Mouse (Mus musculus) kidney, embryonic 16.5 days (tissue): ENCODE data around the gene Gm42878. TPM values are rescaled to one million over a fixed set of nuclear protein-coding genes. Genes with fewer than 3 reads are reported as not detected.
"Not testable (repeated sequence)": the region's sequence is repeated elsewhere in the genome, so short reads cannot be mapped to it uniquely, and the experiment has no call there.

Source experiments
- ATAC-seq: fragments of 200-750 bp; cut with Nextera tagmentation; 2 replicates; pipeline ENCODE4 v1.8.0; 2017; ENCODE audit warnings: moderate TSS enrichment; ENCODE audit not compliant: low FRiP score, low TSS enrichment
- H3K27ac ChIP-seq: fragments of 300-500 bp; sonication (generic); 2 replicates; pipeline ENCODE4 v1.5.1; 2014; ENCODE audit warnings: low read length
- H3K27me3 ChIP-seq: fragments of 300-500 bp; sonication (generic); 2 replicates; pipeline ENCODE4 v1.6.1; 2014; ENCODE audit warnings: low read length, control low read depth, mixed read lengths; ENCODE audit not compliant: insufficient read depth
- H3K36me3 ChIP-seq: fragments of 300-500 bp; sonication (generic); 2 replicates; pipeline ENCODE4 v1.6.1; 2014; ENCODE audit warnings: low read length, control low read depth, mixed read lengths; ENCODE audit not compliant: insufficient read depth
- H3K4me1 ChIP-seq: fragments of 300-500 bp; sonication (generic); 2 replicates; pipeline ENCODE4 v1.6.1; 2014; ENCODE audit warnings: low read length, control low read depth, mixed read lengths; ENCODE audit not compliant: insufficient read depth
- H3K4me2 ChIP-seq: fragments of 300-500 bp; sonication (generic); replicated peaks from 2 replicates; pipeline ENCODE4 v1.6.1; 2014; ENCODE audit warnings: low read depth, low read length
- H3K4me3 ChIP-seq: fragments of 300-500 bp; sonication (generic); 2 replicates; pipeline ENCODE4 v1.5.1; 2014; ENCODE audit warnings: mild to moderate bottlenecking, low read length
- H3K9ac ChIP-seq: fragments of 300-500 bp; sonication (generic); replicated peaks from 2 replicates; pipeline ENCODE4 v1.6.1; 2014; ENCODE audit warnings: low read length
- H3K9me3 ChIP-seq: fragments of 300-500 bp; sonication (generic); 2 replicates; pipeline ENCODE4 v1.6.1; 2016; ENCODE audit warnings: low read length, control low read depth
- WGBS: fragments of 180-500 bp; shearing (Covaris S2); extraction: QIAGEN DNeasy Blood & Tissue Kit; methylation state at CpG from one replicate; pipeline ENCODE4 v1.1.7; 2014; 5-methylcytosine and 5-hydroxymethylcytosine counted together
- polyA plus RNA-seq: library from polyadenylated mRNA; unstranded; fragments of >200 nt; fragmentation: Nextera tagmentation; extraction: Ambion mirVana; gene quantifications from 2 replicates; pipeline ENCODE4 v1.2.1, GENCODE M21; 2015

The Gm42878 gene
- polyA plus RNA-seq, 1 experiment from 2014 or later, result not detected

- Histone ChIP-seq H3K27ac (no peak overlapping the region), H3K9me3 (no peaks in the 10 kb centered on the region), H3K4me3 (no peak overlapping the region), H3K4me2 (no peak overlapping the region), H3K27me3 (no peaks in the 10 kb centered on the region), H3K9ac (no peak overlapping the region), H3K4me1 (no peaks in the 10 kb centered on the region), H3K36me3 (peaks cover 35% of the 10 kb centered on the region)
- WGBS, result 84% methylated on average over 2 of the region's 2 CpGs
- ATAC-seq, result no peak
Observed at GRCm38 (mm10) chr5:121537588-121537987, 7.7 kb downstream of the Gm42878 start.

GRCm38 (mm10) chr5:121536921-121537555 lies 8.2 kb downstream of the Gm42878 start:
- Histone ChIP-seq H3K9ac (no peak overlapping the region), H3K27ac (no peak overlapping the region), H3K4me2 (no peak overlapping the region), H3K9me3 (no peaks in the 10 kb centered on the region), H3K27me3 (no peaks in the 10 kb centered on the region), H3K4me1 (no peaks in the 10 kb centered on the region), H3K36me3 (peaks cover 40% of the 10 kb centered on the region), H3K4me3 (no peak overlapping the region)
- WGBS, result 71% methylated on average over 7 of the region's 7 CpGs
- ATAC-seq, result no peak

GRCm38 (mm10) chr5:121535116-121535515 lies 10.2 kb downstream of the Gm42878 start:
- no peak overlapping the region for H3K9ac ChIP-seq
- no peaks in the 10 kb centered on the region for H3K27me3 ChIP-seq
- no peak overlapping the region for H3K27ac ChIP-seq
- peaks cover 52% of the 10 kb centered on the region for H3K36me3 ChIP-seq
- H3K9me3 ChIP-seq, result no peaks in the 10 kb centered on the region
- WGBS, result 84% methylated on average over 3 of the region's 3 CpGs
- H3K4me2 ChIP-seq, result no peak overlapping the region
- H3K4me1 ChIP-seq, result no peaks in the 10 kb centered on the region
- H3K4me3 ChIP-seq, result no peak overlapping the region
- no peak for ATAC-seq

- H3K4me2 ChIP-seq, result no peak overlapping the region
- no peak overlapping the region for H3K4me3 ChIP-seq
- peaks cover 55% of the 10 kb centered on the region for H3K36me3 ChIP-seq
- no peaks in the 10 kb centered on the region for H3K27me3 ChIP-seq
- 89% methylated on average over 5 of the region's 5 CpGs for WGBS
- no peak overlapping the region for H3K27ac ChIP-seq
- no peak for ATAC-seq
- H3K4me1 ChIP-seq, result no peaks in the 10 kb centered on the region
- H3K9me3 ChIP-seq, result no peaks in the 10 kb centered on the region
- H3K9ac ChIP-seq, result no peak overlapping the region
Observed at GRCm38 (mm10) chr5:121534521-121534920, 10.8 kb downstream of the Gm42878 start.

- no peaks in the 10 kb centered on the region for H3K27me3 ChIP-seq
- WGBS, result 90% methylated on average over 8 of the region's 8 CpGs
- H3K4me3 ChIP-seq, result no peak overlapping the region
- H3K27ac ChIP-seq, result no peak overlapping the region
- H3K4me1 ChIP-seq, result no peaks in the 10 kb centered on the region
- ATAC-seq, result no peak
- H3K9ac ChIP-seq, result no peak overlapping the region
- no peaks in the 10 kb centered on the region for H3K9me3 ChIP-seq
- H3K36me3 ChIP-seq, result peaks cover 68% of the 10 kb centered on the region
- H3K4me2 ChIP-seq, result no peak overlapping the region
Observed at GRCm38 (mm10) chr5:121526961-121527360, 18.3 kb downstream of the Gm42878 start.

GRCm38 (mm10) chr5:121526526-121526925 lies 18.8 kb downstream of the Gm42878 start:
- Histone ChIP-seq H3K9me3 (no peaks in the 10 kb centered on the region), H3K9ac (no peak overlapping the region)

GRCm38 (mm10) chr5:121525774-121526450 lies 19.4 kb downstream of the Gm42878 start:
- Histone ChIP-seq H3K9me3 (no peaks in the 10 kb centered on the region), H3K36me3 (peaks cover 67% of the 10 kb centered on the region), H3K9ac (no peak overlapping the region), H3K4me3 (no peak overlapping the region), H3K27me3 (no peaks in the 10 kb centered on the region), H3K4me2 (no peak overlapping the region), H3K27ac (no peak overlapping the region), H3K4me1 (no peaks in the 10 kb centered on the region)
- WGBS, result 84% methylated on average over 14 of the region's 14 CpGs
- no peak for ATAC-seq

More at GRCm38 (mm10) chr5:121526526-121526925, 18.8 kb downstream of the Gm42878 start:
- ATAC-seq, result no peak
- Histone ChIP-seq H3K27ac (no peak overlapping the region), H3K4me3 (no peak overlapping the region), H3K36me3 (peaks cover 68% of the 10 kb centered on the region), H3K4me1 (no peaks in the 10 kb centered on the region), H3K27me3 (no peaks in the 10 kb centered on the region), H3K4me2 (no peak overlapping the region)
- WGBS, result 89% methylated on average over 7 of the region's 7 CpGs

GRCm38 (mm10) chr5:121519758-121520157 lies 25.5 kb downstream of the Gm42878 start:
- H3K4me2 ChIP-seq, H3K9ac ChIP-seq, H3K4me3 ChIP-seq, H3K9me3 ChIP-seq, ATAC-seq, H3K27me3 ChIP-seq, H3K27ac ChIP-seq, H3K4me1 ChIP-seq: not testable (repeated sequence)
- H3K36me3 ChIP-seq, result peaks cover 39% of the 10 kb centered on the region
- WGBS, result 95% methylated on average over 10 of the region's 17 CpGs

GRCm38 (mm10) chr5:121518983-121519382 lies 26.3 kb downstream of the Gm42878 start:
- peaks cover 31% of the 10 kb centered on the region for H3K36me3 ChIP-seq
- no peak for ATAC-seq
- H3K4me2 ChIP-seq, result no peak overlapping the region
- H3K4me1 ChIP-seq, result no peaks in the 10 kb centered on the region
- H3K9ac ChIP-seq, result no peak overlapping the region
- no peaks in the 10 kb centered on the region for H3K27me3 ChIP-seq
- WGBS, result 89% methylated on average over 9 of the region's 9 CpGs
- no peak overlapping the region for H3K27ac ChIP-seq
- H3K4me3 ChIP-seq, result no peak overlapping the region
- H3K9me3 ChIP-seq, result no peaks in the 10 kb centered on the region

- H3K27me3 ChIP-seq, result no peaks in the 10 kb centered on the region
- H3K4me1 ChIP-seq, result no peaks in the 10 kb centered on the region
- H3K4me3 ChIP-seq, result no peak overlapping the region
- H3K9me3 ChIP-seq, result no peaks in the 10 kb centered on the region
- no peak overlapping the region for H3K27ac ChIP-seq
- no peak overlapping the region for H3K9ac ChIP-seq
- no peak overlapping the region for H3K4me2 ChIP-seq
- H3K36me3 ChIP-seq, result no peaks in the 10 kb centered on the region
- 76% methylated on average over 7 of the region's 7 CpGs for WGBS
- no peak for ATAC-seq
Observed at GRCm38 (mm10) chr5:121510009-121510408, 35.3 kb downstream of the Gm42878 start.
